Mouse (Mus musculus) right cerebral cortex, postnatal 36 days (tissue): ENCODE measurements around the gene Aqp7.
"Not testable (repeated sequence)": the region's sequence is repeated elsewhere in the genome, so short reads cannot be mapped to it uniquely, and the experiment has no call there.

ENCODE experiments used
- DNase-seq, 2 experiments: peaks; one replicate each; pipeline ENCODE4 v3.0.0; 2022; ENCODE audit warnings: low spot score in 2 of 2, mixed read lengths in 1 of 2

The Aqp7 gene

GRCm38 (mm10) chr4:41047524-41048271 lies at the start of gene Aqp7:
TSS of gene Aqp7 (minus strand) at chr4:41048139.
- DNase-seq = no peak

- no peak for DNase-seq
Observed at GRCm38 (mm10) chr4:41097381-41097780, 49.4 kb upstream of the Aqp7 start.

- DNase-seq = no peak
Observed at GRCm38 (mm10) chr4:41096794-41097193, 48.9 kb upstream of the Aqp7 start.

GRCm38 (mm10) chr4:41096169-41096568 lies 48.2 kb upstream of the Aqp7 start:
- DNase-seq = no peak

GRCm38 (mm10) chr4:41094361-41094760 lies 46.4 kb upstream of the Aqp7 start:
- no peak for DNase-seq

GRCm38 (mm10) chr4:41092958-41093357 lies 45.0 kb upstream of the Aqp7 start:
- no peak for DNase-seq

GRCm38 (mm10) chr4:41091391-41091790 lies 43.5 kb upstream of the Aqp7 start:
- DNase-seq = no peak

- DNase-seq = no peak
Observed at GRCm38 (mm10) chr4:41089705-41090104, 41.8 kb upstream of the Aqp7 start.

GRCm38 (mm10) chr4:41089189-41089588 lies 41.2 kb upstream of the Aqp7 start:
- DNase-seq = no peak

- DNase-seq = no peak
Observed at GRCm38 (mm10) chr4:41087459-41088298, 39.7 kb upstream of the Aqp7 start.

GRCm38 (mm10) chr4:41086947-41087346 lies 39.0 kb upstream of the Aqp7 start:
- DNase-seq = no peak

- no peak for DNase-seq
Observed at GRCm38 (mm10) chr4:41084819-41085218, 36.9 kb upstream of the Aqp7 start.

GRCm38 (mm10) chr4:41082803-41083202 lies 34.9 kb upstream of the Aqp7 start:
- not testable (repeated sequence) for DNase-seq

GRCm38 (mm10) chr4:41081733-41082132 lies 33.8 kb upstream of the Aqp7 start:
- DNase-seq = no peak

- no peak for DNase-seq
Observed at GRCm38 (mm10) chr4:41078726-41079125, 30.8 kb upstream of the Aqp7 start.

- no peak for DNase-seq
Observed at GRCm38 (mm10) chr4:41074461-41074860, 26.5 kb upstream of the Aqp7 start.

- no peak for DNase-seq
Observed at GRCm38 (mm10) chr4:41073008-41073817, 25.3 kb upstream of the Aqp7 start.

GRCm38 (mm10) chr4:41071500-41072429 lies 23.8 kb upstream of the Aqp7 start:
- DNase-seq = no peak

- no peak for DNase-seq
Observed at GRCm38 (mm10) chr4:41065196-41065595, 17.3 kb upstream of the Aqp7 start.

GRCm38 (mm10) chr4:41063894-41064673 lies 16.1 kb upstream of the Aqp7 start:
- DNase-seq = no peak
